Comparison of ENCODE assay signal across 31 mouse cellular contexts in genomic region chr4:102478860-102479259, GRCm38 (mm10).
"Had no signal": no experiment of that assay in that cellular context is flagged by ENCODE, and none has a peak within 500 bp of the region (broad histone marks: within the 10 kb centered on the region; RNA-seq: fewer than 3 reads in every experiment).

No protein-coding gene starts in this region.

- H3K9ac ChIP-seq: limb, embryonic 12.5 days; limb, embryonic 13.5 days; limb, embryonic 15.5 days; liver, embryonic 12.5 days; liver, embryonic 13.5 days; liver, embryonic 14.5 days; liver, embryonic 15.5 days; liver, postnatal 0 days; lung, embryonic 14.5 days; lung, embryonic 15.5 days; midbrain, embryonic 12.5 days; midbrain, embryonic 13.5 days; midbrain, embryonic 15.5 days; neural tube, embryonic 12.5 days had no signal

- H3K36me3 ChIP-seq: limb, embryonic 10.5 days; limb, embryonic 12.5 days; limb, embryonic 13.5 days; limb, embryonic 15.5 days; liver, embryonic 12.5 days; liver, embryonic 13.5 days; liver, embryonic 15.5 days; lung, embryonic 15.5 days; midbrain, embryonic 10.5 days; midbrain, embryonic 12.5 days; midbrain, embryonic 13.5 days; midbrain, embryonic 15.5 days; neural tube, embryonic 12.5 days had no signal

- H3K4me1 ChIP-seq: limb, embryonic 10.5 days; limb, embryonic 12.5 days; limb, embryonic 13.5 days; limb, embryonic 15.5 days; liver, embryonic 12.5 days; liver, embryonic 13.5 days; liver, embryonic 15.5 days; lung, embryonic 15.5 days; megakaryocyte, embryonic 14.5 days; midbrain, embryonic 15.5 days; neural tube, embryonic 12.5 days had no signal

- H3K4me2 ChIP-seq: limb, embryonic 12.5 days; limb, embryonic 13.5 days; limb, embryonic 15.5 days; liver, embryonic 11.5 days; liver, embryonic 12.5 days; liver, embryonic 13.5 days; liver, embryonic 15.5 days; lung, embryonic 14.5 days; lung, embryonic 15.5 days; midbrain, embryonic 11.5 days; midbrain, embryonic 12.5 days; midbrain, embryonic 13.5 days; midbrain, embryonic 15.5 days; neural tube, embryonic 12.5 days had no signal

- H3K27me3 ChIP-seq: limb, embryonic 15.5 days; liver, embryonic 12.5 days; liver, embryonic 13.5 days; liver, embryonic 15.5 days; lung, embryonic 15.5 days; midbrain, embryonic 12.5 days; midbrain, embryonic 13.5 days; midbrain, embryonic 15.5 days; neural tube, embryonic 12.5 days had no signal

- H3K27ac ChIP-seq: limb, embryonic 10.5 days; limb, embryonic 12.5 days; limb, embryonic 13.5 days; limb, embryonic 15.5 days; liver, embryonic 12.5 days; liver, embryonic 13.5 days; liver, embryonic 14.5 days; liver, embryonic 15.5 days; lung, embryonic 15.5 days; macrophage; midbrain, embryonic 10.5 days; midbrain, embryonic 12.5 days; midbrain, embryonic 13.5 days; midbrain, embryonic 15.5 days; neural tube, embryonic 12.5 days had no signal

- ATAC-seq: liver, embryonic 12.5 days; liver, postnatal 0 days; lung, postnatal 0 days; midbrain, embryonic 13.5 days; midbrain, embryonic 15.5 days; midbrain, embryonic 16.5 days had no signal

- DNase-seq: liver; liver, embryonic 13.5 days; liver, postnatal 0 days; lung, adult 18-20 months; lung, adult 2 months; lung, embryonic 14.5 days; lung, postnatal 10 days; lung, postnatal 14 days; lung, postnatal 36 days; lung, postnatal 4 days; midbrain, embryonic 14.5 days had no signal

- H3K4me3 ChIP-seq: limb, embryonic 10.5 days; limb, embryonic 12.5 days; limb, embryonic 13.5 days; limb, embryonic 15.5 days; liver, embryonic 12.5 days; liver, embryonic 13.5 days; liver, embryonic 15.5 days; lung, embryonic 15.5 days; megakaryocyte, embryonic 14.5 days; midbrain, embryonic 10.5 days; midbrain, embryonic 12.5 days; midbrain, embryonic 13.5 days; midbrain, embryonic 15.5 days; myocyte; neural tube, embryonic 12.5 days had no signal

- H3K9me3 ChIP-seq: limb, embryonic 10.5 days; limb, embryonic 12.5 days; limb, embryonic 13.5 days; limb, embryonic 15.5 days; liver, embryonic 12.5 days; liver, embryonic 13.5 days; liver, embryonic 15.5 days; lung, embryonic 15.5 days; megakaryocyte, embryonic 14.5 days; midbrain, embryonic 10.5 days; midbrain, embryonic 12.5 days; midbrain, embryonic 13.5 days; midbrain, embryonic 15.5 days; neural tube, embryonic 12.5 days had no signal
